Mouse (Mus musculus): ENCODE measurements around the gene Szrd1.

Gene Szrd1

GRCm38 (mm10) chr4:141114521-141114981 lies 25.0 kb downstream of the Szrd1 start:
- DNase-seq (ENCODE audit: inconsistent ontology term), result no peak

GRCm38 (mm10) chr4:141113831-141114230 lies 25.7 kb downstream of the Szrd1 start:
- DNase-seq (ENCODE audit: inconsistent ontology term), result peak; percentile 81

- no peak for DNase-seq (ENCODE audit: inconsistent ontology term)
These were observed 31.3 kb downstream of the Szrd1 start for GRCm38 (mm10) chr4:141108196-141108732.

- DNase-seq (ENCODE audit: inconsistent ontology term), result no peak
These were observed 32.9 kb downstream of the Szrd1 start for GRCm38 (mm10) chr4:141106526-141107183.

- DNase-seq (ENCODE audit: inconsistent ontology term), result no peak
These were observed 37.7 kb downstream of the Szrd1 start for GRCm38 (mm10) chr4:141101855-141102254.

GRCm38 (mm10) chr4:141101291-141101690 lies 38.3 kb downstream of the Szrd1 start:
- no peak for DNase-seq (ENCODE audit: inconsistent ontology term)

- DNase-seq (ENCODE audit: inconsistent ontology term), result no peak
These were observed 39.6 kb downstream of the Szrd1 start for GRCm38 (mm10) chr4:141099956-141100355.

- no peak for DNase-seq (ENCODE audit: inconsistent ontology term)
These were observed 40.6 kb downstream of the Szrd1 start for GRCm38 (mm10) chr4:141098935-141099334.

GRCm38 (mm10) chr4:141096710-141097109 lies 42.9 kb downstream of the Szrd1 start:
- DNase-seq (ENCODE audit: inconsistent ontology term), result no peak

- DNase-seq (ENCODE audit: inconsistent ontology term), result no peak
These were observed 44.6 kb downstream of the Szrd1 start for GRCm38 (mm10) chr4:141095016-141095415.

GRCm38 (mm10) chr4:141088714-141089113 lies 50.9 kb downstream of the Szrd1 start:
- no peak for DNase-seq (ENCODE audit: inconsistent ontology term)

- DNase-seq (ENCODE audit: inconsistent ontology term), result no peak
These were observed 51.5 kb downstream of the Szrd1 start, which contains the start of gene Spata21 for GRCm38 (mm10) chr4:141088033-141088432. Gene Spata21, plus strand, starts transcription at chr4:141088333.

- no peak for DNase-seq (ENCODE audit: inconsistent ontology term)
These were observed 52.7 kb downstream of the Szrd1 start for GRCm38 (mm10) chr4:141086862-141087261.

GRCm38 (mm10) chr4:141078510-141079137 lies 61.0 kb downstream of the Szrd1 start:
- DNase-seq (ENCODE audit: inconsistent ontology term), result no peak

- DNase-seq (ENCODE audit: inconsistent ontology term), result peak; percentile 96
These were observed 61.7 kb downstream of the Szrd1 start, which contains the start of gene Necap2 for GRCm38 (mm10) chr4:141077681-141078509. Gene Necap2, minus strand, starts transcription at chr4:141078357.

GRCm38 (mm10) chr4:141076761-141077506 lies 62.6 kb downstream of the Szrd1 start:
- DNase-seq (ENCODE audit: inconsistent ontology term), result no peak

GRCm38 (mm10) chr4:141074109-141074508 lies 65.5 kb downstream of the Szrd1 start:
- DNase-seq (ENCODE audit: inconsistent ontology term), result no peak

GRCm38 (mm10) chr4:141073661-141074060 lies 65.9 kb downstream of the Szrd1 start:
- DNase-seq (ENCODE audit: inconsistent ontology term), result peak; percentile 32

GRCm38 (mm10) chr4:141072502-141072901 lies 67.1 kb downstream of the Szrd1 start:
- no peak for DNase-seq (ENCODE audit: inconsistent ontology term)

GRCm38 (mm10) chr4:141069731-141070130 lies 69.8 kb downstream of the Szrd1 start:
- DNase-seq (ENCODE audit: inconsistent ontology term), result peak; percentile 28

GRCm38 (mm10) chr4:141068655-141069054 lies 70.9 kb downstream of the Szrd1 start:
- DNase-seq (ENCODE audit: inconsistent ontology term), result no peak
